Mouse (Mus musculus) subcutaneous adipose tissue, adult 2 months (tissue): Measurements from ENCODE around the gene Mtss1l. TPM values are rescaled to one million over a fixed set of nuclear protein-coding genes. Genes with fewer than 3 reads are reported as not detected.

Experiments used
- polyA plus RNA-seq: library from polyadenylated mRNA; depleted of rRNA; stranded (reverse); fragments of >200 nt; gene quantifications from 2 replicates; pipeline ENCODE4 v1.2.3, GENCODE M21; 2012; ENCODE audit warnings: low replicate concordance; rRNA removed

Mtss1l gene
- 69.7 and 127 TPM in 2 replicates for polyA plus RNA-seq

GRCm38 (mm10) chr8:110720685-110721598 lies at the start of gene Mtss1l:
Gene Mtss1l (plus strand): TSS chr8:110721476.

Other genes starting within 250 kb of the Mtss1l start
- gene Vac14, start 102.9 kb upstream of the Mtss1l start, polyA plus RNA-seq = 65.9 and 95.1 TPM in 2 replicates
- 19.1 and 59.2 TPM in 2 replicates for gene Il34, start 84.4 kb downstream of the Mtss1l start, polyA plus RNA-seq
- gene Cog4, start 125.1 kb downstream of the Mtss1l start, polyA plus RNA-seq = 56.8 and 79.9 TPM in 2 replicates
- 27.1 and 72.0 TPM in 2 replicates for gene Sf3b3, start 125.3 kb downstream of the Mtss1l start, polyA plus RNA-seq
- gene Fuk, start 181.0 kb downstream of the Mtss1l start, polyA plus RNA-seq = 13.1 and 27.4 TPM in 2 replicates
- 41.5 and 46.8 TPM in 2 replicates for gene St3gal2, start 198.4 kb downstream of the Mtss1l start, polyA plus RNA-seq